Mouse (Mus musculus) right cerebral cortex, postnatal 14 days (tissue): ENCODE results near the gene Dnaic2.

Experiments
- DNase-seq: peaks from one replicate; pipeline ENCODE4 v3.0.0; 2022

Dnaic2 gene

GRCm38 (mm10) chr11:114702996-114703361 lies 24.2 kb upstream of the Dnaic2 start:
- no peak for DNase-seq

GRCm38 (mm10) chr11:114704071-114704913 lies 22.9 kb upstream of the Dnaic2 start:
- DNase-seq: peak; percentile 60

GRCm38 (mm10) chr11:114706358-114706757 lies 20.9 kb upstream of the Dnaic2 start:
- no peak for DNase-seq

GRCm38 (mm10) chr11:114711393-114711792 lies 15.8 kb upstream of the Dnaic2 start:
- no peak for DNase-seq

- DNase-seq: no peak
Observed at GRCm38 (mm10) chr11:114711861-114712260, 15.3 kb upstream of the Dnaic2 start.

- peak; percentile 37 for DNase-seq
Observed at GRCm38 (mm10) chr11:114714526-114714925, 12.7 kb upstream of the Dnaic2 start.

GRCm38 (mm10) chr11:114715531-114715930 lies 11.7 kb upstream of the Dnaic2 start:
- no peak for DNase-seq

- no peak for DNase-seq
Observed at GRCm38 (mm10) chr11:114720535-114720934, 6.7 kb upstream of the Dnaic2 start.

GRCm38 (mm10) chr11:114722438-114722837 lies 4.8 kb upstream of the Dnaic2 start:
- no peak for DNase-seq

GRCm38 (mm10) chr11:114723030-114723429 lies 4.2 kb upstream of the Dnaic2 start:
- no peak for DNase-seq

GRCm38 (mm10) chr11:114724787-114725590 lies 2.2 kb upstream of the Dnaic2 start:
- DNase-seq: peak; percentile 33

- no peak for DNase-seq
Observed at GRCm38 (mm10) chr11:114727826-114728186, 598 bp downstream of the Dnaic2 start.

GRCm38 (mm10) chr11:114728333-114728732 lies 1.1 kb downstream of the Dnaic2 start:
- no peak for DNase-seq

- DNase-seq: no peak
Observed at GRCm38 (mm10) chr11:114729832-114730363, 2.7 kb downstream of the Dnaic2 start.

GRCm38 (mm10) chr11:114731711-114732110 lies 4.5 kb downstream of the Dnaic2 start:
- DNase-seq: no peak

GRCm38 (mm10) chr11:114732890-114733289 lies 5.7 kb downstream of the Dnaic2 start:
- DNase-seq: no peak

GRCm38 (mm10) chr11:114736111-114736510 lies 8.9 kb downstream of the Dnaic2 start:
- no peak for DNase-seq

- DNase-seq: peak; percentile 64
Observed at GRCm38 (mm10) chr11:114736913-114737624, 9.9 kb downstream of the Dnaic2 start.

GRCm38 (mm10) chr11:114740598-114740997 lies 13.4 kb downstream of the Dnaic2 start:
- no peak for DNase-seq

GRCm38 (mm10) chr11:114741451-114741850 lies 14.2 kb downstream of the Dnaic2 start:
- DNase-seq: no peak

GRCm38 (mm10) chr11:114745134-114745533 lies 17.9 kb downstream of the Dnaic2 start:
- peak; percentile 97 for DNase-seq

- DNase-seq: no peak
Observed at GRCm38 (mm10) chr11:114747564-114748138, 20.4 kb downstream of the Dnaic2 start.
